Mouse (Mus musculus): Measurements from ENCODE around the gene Fbl. TPM values are rescaled to one million over a fixed set of nuclear protein-coding genes. Genes with fewer than 3 reads are reported as not detected.
"Not testable (repeated sequence)": the region's sequence is repeated elsewhere in the genome, so short reads cannot be mapped to it uniquely, and the experiment has no call there.

Gene Fbl
- total RNA-seq, 2 experiments from 2014 or later, result 69.4 to 74.5 TPM

DNA sequence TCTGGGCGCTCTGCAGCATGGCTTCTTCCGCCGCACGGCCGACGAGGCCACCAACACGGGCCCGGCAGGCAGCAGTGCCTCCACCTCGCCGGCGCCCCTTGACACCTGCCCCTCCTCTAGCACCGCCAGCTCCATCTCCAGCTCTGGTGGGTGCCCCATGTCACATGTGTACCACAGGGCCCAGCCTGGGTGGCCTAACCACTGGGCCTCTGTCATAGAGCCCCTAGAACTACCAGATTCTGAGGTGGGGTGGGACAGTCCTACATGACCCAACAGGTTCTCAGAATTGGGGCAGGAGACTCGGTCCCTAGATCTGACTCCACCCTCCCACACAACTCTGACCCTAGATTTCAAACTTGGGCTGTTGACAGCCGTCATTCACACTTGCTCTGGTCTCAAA is 16.4 kb downstream of the Fbl start:
- intact Hi-C loops (cut with DNase I), result no loop called here
- peak in 1 of 2 experiments; percentile 34 for DNase-seq (ENCODE audit: extremely low spot score in 1 of 2, low spot score in 2 of 2)

DNA sequence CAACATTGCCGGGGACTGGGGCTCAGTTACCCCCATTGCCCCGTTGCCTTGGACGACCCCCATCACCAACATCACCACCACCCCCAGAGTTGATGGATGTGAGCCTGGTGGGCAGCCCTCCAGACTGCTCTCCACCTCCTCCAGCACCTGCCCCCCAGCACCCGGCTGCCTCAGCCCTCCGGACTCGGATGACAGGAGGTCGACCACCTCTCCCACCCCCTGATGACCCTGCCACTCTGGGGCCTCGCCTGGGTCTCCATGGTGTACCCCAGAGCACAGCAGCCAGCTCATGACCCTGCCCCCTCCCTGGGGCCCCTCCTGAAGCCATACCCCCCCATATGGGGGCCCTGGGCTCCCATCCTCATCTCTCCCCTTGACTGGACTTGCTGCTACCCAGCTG is 17.1 kb downstream of the Fbl start:
- intact Hi-C loops (cut with DNase I), result no loop called here
- peak in 1 of 2 experiments; percentile 40 for DNase-seq (ENCODE audit: extremely low spot score in 1 of 2, low spot score in 2 of 2)

DNA sequence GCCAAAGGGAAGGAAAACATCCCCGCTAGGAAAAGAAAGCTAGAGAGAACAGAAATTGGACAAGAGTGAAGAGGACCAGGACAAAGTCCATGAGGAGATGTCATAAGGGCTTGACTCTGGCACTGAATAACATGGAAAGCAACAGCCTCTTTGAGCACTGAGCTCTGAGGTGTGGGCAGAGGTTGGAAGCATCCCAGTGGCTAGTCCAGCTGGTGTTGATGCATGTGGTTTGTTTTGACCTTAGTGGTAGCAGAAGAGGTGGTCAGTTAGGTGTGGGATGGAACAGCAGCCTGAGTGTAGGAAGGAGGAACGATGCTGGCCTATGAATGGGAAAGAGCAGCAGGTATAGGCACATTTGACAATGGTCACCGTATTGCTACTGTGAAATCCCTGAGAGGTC is 22.0 kb downstream of the Fbl start:
- intact Hi-C loops (cut with DNase I), result no loop called here
- DNase-seq (ENCODE audit: extremely low spot score in 1 of 2, low spot score in 2 of 2), result no peak

DNA sequence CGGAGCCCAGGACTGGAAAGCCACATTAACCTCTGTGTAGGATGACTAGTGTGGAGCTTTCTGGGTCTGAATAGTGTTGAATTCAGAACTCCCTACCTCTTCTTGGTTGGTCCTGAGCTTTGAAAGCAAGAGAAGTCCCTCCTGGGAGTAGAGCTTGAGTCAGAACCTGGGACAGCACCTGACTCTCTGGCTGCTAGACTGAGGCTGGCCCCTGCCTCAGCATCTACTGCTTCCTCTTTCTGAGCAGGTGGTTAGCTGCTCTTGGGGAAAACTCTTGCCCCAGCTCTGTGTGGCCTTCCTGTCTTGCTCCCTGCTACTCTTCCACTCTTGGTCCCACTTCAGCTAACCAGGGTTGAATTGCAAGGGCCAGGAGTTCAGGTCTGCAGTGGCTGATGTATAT is 22.4 kb downstream of the Fbl start:
- no peak for DNase-seq (ENCODE audit: extremely low spot score in 1 of 2, low spot score in 2 of 2)
- intact Hi-C loops (cut with DNase I), result no loop called here

DNA sequence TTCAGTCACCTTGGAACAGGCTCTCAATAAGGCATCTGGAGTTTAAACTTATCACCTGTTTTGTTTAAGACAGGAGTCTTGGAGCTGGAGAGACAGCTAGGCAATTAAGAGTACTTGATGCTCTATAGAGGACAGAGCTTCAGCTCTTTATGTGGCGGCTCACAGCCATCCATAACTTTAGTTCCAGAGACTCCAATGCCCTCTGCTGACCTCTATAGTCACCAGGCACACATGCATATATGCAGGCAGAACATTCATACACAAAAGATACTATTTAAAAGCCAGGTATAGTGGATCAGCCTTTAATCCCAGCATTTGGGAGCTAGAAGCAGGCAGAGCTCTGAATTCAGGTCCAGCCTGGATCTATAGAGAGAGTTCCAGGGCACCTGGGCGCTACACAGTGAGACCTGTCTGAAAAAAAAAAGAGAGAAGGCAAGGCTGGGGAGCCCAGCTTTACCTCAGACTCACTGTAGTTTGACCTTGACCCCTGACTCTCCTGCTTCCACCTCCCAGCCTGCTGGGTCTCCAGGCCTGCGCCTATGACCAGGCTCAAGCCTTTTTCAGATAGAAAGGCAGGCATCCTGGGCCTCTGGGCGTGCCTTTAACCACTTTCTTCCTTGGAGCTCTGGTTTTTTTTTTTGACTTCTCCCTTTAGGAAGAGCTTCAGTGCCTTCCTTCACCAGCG is 26.0 kb downstream of the Fbl start:
- intact Hi-C loops (cut with DNase I), result no loop called here
- no peak for DNase-seq (ENCODE audit: extremely low spot score in 1 of 2, low spot score in 2 of 2)

DNA sequence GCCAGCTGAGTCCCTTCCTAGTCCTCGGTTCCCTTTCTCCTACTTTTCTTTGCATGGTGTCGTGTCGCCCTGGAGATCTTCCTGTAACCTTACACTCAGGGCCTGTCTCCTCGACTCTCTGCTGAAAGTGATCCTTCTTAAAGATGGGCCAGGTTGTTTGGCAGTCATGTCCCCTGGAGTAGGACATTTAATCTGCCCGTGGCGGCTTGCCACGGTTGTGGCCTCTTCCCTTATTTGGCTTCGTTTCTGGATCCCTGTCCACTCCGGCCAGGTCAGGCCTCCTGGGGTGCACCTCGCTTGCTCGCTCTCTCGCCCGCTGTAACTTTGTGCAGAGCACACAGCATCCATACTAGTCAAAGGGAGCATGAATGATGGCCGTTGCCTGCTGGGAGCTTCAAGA is 27.0 kb downstream of the Fbl start:
- no peak for DNase-seq (ENCODE audit: extremely low spot score in 1 of 2, low spot score in 2 of 2)
- intact Hi-C loops (cut with DNase I), result no loop called here

DNA sequence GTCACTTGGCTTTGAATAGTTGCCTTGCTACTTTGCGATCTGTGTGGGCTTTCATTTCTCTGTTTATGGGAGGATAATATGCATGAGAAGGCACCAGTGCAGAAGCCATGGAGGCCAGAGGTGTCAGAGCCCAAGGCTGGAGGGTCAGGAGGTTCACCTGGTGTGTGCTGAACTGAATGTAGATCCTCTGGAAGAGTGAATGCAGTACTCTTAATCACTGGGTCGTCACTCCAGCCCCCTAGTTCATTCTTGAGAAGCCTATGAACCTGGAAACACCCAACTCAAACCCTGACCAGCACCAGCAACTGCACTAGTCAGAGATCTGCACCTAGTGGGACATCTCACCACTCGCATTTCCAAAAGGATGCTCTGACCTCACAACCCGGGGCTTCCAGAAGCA is 29.5 kb downstream of the Fbl start:
- intact Hi-C loops (cut with DNase I), result no loop called here
- no peak for DNase-seq (ENCODE audit: extremely low spot score in 1 of 2, low spot score in 2 of 2)

DNA sequence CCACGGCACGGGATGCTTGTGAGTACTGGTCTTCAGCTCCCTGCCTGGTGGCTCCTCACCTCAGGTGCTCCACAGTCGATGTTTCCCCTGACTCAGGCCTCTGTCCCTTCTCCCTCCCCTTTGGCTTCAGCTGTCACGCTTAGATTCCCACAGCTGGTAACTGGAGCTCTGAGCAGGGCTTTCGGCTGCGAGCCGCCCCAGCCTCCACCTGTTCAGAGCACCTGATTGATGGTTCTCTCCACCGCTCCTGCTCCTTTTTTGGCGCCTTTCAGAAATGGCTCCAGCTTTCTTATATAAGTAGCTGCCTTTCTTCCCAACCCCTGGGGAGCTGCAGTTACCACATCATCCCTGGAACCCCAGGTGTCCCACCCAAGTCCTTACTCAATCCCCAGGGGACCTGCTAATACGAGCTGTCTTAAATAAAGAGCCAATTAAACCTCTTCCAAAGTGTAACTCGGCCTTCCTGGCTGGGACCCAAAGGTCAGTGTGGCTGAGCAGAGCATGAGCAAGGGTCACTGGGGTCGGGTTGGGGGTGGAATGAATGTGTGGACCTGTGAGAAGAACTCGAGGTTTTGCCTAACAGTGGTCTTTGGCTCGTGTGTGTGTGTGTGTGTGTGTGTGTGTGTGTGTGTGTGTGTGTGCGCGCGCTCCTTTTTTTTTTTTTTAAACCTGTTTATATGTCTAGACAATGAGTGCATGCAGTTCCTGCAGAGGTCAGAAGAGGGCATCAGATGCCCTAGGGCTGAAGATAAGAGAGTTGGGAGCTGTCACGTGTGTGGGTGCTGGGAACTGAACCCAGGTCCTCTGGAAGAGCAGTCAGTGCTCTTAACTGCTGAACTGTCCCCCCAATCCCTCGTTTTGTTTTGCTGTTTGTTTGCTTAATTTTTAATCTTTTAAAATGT is 33.9 kb downstream of the Fbl start:
- intact Hi-C loops (cut with DNase I), result no loop called here

DNA sequence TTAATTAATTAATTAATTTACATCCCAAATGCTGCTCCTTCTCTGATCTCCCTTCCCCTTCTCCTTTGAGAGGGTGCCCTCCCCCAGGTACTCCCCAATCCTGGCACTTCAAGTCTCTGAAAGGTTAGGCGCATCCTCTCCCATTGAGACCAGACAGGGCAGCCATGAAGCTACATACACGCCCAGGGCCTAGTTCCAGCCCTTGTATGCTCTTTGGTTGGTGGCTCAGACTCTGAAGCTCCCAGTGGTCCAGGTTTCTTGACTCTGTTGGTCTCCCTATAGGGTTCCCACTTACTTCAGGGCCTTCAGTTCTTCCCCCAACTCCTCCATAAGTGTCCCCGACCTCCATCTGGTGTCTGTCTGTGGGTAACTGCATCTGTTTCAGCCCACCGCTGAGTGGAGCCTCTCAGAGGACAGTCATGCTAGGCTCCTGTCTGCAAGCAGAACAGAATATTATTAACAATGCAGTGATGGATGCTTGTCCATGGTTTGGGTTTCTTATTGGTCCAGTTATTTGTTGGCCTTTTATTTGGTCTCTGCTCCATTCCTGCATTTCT is 36.6 kb downstream of the Fbl start:
- DNase-seq (ENCODE audit: extremely low spot score in 1 of 2, low spot score in 2 of 2), result peak in 1 of 2 experiments; percentile 43
- intact Hi-C loops (cut with DNase I), result loop anchor here (5.0 kb wide), 1 partner anchor 61 kb away; the partner anchor contains the start of gene Eid2

More for the DNA sequence above, 33.9 kb downstream of the Fbl start:
- peak in 1 of 2 experiments; percentile 41 for DNase-seq (ENCODE audit: extremely low spot score in 1 of 2, low spot score in 2 of 2)

DNA sequence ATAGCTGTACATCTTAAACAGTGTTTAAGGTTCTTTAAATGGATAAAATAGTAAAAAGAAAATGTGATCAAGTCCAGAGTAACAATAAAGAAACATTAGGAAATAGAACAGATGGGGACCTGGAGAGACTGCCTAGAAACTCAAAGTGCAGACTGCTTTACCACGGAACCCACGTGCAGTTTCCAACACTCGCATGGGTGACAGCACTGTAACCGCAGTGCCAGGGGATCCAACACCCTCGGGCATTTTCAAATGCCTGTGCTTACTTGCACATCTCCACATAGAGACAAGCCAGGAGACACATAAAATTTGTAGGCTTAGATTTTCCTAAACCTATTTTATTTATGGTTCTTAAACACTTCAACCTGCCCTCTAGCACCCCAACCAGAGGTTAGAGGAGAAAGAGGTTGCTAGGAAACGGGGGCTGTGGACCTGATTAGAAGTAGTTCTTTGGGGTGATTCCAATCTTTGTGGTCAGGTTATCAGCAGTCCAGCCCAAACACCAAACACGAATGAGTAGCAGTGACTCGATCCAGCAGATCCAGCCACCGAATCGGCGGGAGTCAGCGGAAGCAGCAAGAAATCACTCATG is 39.0 kb downstream of the Fbl start:
- intact Hi-C loops (cut with DNase I), result loop anchor here (5.0 kb wide), 1 partner anchor 59 kb away; the partner anchor contains the start of gene Eid2

DNA sequence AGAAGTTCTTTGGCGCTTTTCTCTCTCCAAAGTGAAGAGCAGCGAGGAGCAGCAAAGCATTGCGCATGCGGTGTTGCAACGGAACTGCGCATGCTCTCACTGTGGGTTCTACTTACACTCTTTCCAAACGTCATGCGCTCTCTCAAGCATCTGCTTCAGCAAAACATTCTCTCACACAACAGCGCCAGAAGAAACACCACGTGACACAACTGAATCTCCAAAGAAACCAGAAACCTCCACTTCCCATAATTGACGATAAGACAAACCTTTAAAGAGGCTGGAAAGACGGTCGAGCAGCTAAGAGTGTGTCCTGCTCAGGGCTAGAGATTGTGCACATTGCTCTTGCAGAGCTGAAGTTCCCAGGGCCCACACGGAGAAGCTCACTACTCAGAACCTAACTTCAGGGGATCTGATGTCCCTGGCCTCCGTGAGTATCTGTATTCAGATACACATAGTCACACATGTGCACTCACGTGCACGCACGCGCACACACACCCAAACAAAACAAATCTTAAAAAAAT is 39.5 kb downstream of the Fbl start:
- intact Hi-C loops (cut with DNase I), result loop anchor here (5.0 kb wide), 1 partner anchor 58 kb away; the partner anchor contains the start of gene Eid2
- peak; percentile 61 to 82 for DNase-seq (ENCODE audit: extremely low spot score in 1 of 2, low spot score in 2 of 2)

More for the DNA sequence above, 39.0 kb downstream of the Fbl start:
- no peak for DNase-seq (ENCODE audit: extremely low spot score in 1 of 2, low spot score in 2 of 2)

DNA sequence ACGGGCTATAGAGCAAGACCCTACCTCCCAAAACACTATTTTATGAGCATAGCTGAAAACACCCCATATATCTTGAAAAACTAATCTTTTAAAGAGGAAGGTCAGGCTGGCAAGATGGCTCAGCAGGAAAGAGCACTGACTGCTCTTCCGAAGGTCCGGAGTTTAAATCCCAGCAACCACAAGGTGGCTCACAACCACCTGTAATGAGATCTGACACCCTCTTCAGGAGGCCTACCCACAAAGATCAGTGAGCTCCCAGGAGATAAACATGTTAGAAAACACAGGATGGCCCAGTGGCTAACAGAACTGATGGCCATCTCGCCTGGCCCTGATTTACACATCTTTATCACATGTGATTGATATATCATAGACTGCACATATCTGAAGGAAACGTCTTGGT is 41.2 kb downstream of the Fbl start:
- intact Hi-C loops (cut with DNase I), result no loop called here
- no peak for DNase-seq (ENCODE audit: extremely low spot score in 1 of 2, low spot score in 2 of 2)

DNA sequence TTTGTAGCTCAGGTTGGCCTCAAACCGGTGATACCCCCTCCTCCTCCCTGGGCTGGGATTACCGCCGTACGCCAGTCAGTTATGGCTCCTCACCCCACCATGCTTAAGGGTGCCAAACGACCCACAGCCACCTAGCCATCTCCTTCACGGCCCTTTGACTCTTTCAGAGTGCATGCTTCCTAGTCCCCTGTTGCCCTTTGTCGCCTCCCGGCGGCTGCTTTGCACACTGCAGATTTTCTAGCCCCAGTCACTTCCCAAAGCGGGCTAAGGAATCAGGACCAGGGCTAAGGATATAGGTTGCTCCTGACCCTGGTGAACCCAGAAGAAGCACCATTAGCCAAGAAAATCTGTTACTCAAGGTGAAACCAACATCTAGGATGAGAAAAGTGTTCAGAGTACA is 44.6 kb downstream of the Fbl start:
- DNase-seq (ENCODE audit: extremely low spot score in 1 of 2, low spot score in 2 of 2), result peak in 1 of 2 experiments; percentile 57
- intact Hi-C loops (cut with DNase I), result no loop called here

DNA sequence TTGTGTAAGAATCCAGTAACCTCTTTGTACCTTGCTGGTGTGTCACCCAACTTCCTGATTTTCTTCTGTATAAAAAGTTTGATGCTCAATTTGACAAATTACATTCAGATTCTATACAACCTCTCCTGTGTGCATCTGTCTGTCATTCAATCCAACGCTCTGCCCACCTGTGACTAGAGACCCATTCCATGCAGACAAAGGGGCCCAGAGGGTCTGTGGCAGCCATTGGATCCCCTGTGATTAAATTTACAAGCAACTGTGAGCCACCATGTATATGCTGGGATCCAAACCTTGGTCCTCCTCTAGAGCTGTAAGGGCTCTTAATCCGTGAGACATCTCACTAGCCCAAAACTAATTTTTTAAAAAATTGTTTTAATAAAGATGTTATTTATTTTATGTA is 46.4 kb downstream of the Fbl start:
- DNase-seq (ENCODE audit: extremely low spot score in 1 of 2, low spot score in 2 of 2); intact Hi-C loops (cut with DNase I): not testable (repeated sequence)

DNA sequence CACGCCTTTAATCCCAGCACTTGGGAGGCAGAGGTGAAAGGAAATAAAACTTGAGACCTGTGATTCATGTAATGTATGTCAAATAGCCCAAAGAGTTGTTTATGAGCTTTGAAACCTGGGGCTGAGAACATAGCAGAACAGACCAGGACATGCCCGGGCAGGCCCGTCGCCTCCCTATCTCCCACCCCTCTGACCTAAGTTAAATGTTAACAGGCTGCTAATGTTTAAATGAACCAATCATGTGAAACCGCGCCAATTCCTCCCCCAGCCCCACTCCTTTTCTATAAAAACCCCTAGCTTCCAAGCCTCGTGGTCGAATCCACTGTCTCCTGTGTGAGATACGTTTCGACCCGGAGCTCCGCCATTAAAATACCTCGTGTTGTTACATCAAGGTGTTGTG is 48.3 kb downstream of the Fbl start:
- intact Hi-C loops (cut with DNase I), result not testable (repeated sequence)

DNA sequence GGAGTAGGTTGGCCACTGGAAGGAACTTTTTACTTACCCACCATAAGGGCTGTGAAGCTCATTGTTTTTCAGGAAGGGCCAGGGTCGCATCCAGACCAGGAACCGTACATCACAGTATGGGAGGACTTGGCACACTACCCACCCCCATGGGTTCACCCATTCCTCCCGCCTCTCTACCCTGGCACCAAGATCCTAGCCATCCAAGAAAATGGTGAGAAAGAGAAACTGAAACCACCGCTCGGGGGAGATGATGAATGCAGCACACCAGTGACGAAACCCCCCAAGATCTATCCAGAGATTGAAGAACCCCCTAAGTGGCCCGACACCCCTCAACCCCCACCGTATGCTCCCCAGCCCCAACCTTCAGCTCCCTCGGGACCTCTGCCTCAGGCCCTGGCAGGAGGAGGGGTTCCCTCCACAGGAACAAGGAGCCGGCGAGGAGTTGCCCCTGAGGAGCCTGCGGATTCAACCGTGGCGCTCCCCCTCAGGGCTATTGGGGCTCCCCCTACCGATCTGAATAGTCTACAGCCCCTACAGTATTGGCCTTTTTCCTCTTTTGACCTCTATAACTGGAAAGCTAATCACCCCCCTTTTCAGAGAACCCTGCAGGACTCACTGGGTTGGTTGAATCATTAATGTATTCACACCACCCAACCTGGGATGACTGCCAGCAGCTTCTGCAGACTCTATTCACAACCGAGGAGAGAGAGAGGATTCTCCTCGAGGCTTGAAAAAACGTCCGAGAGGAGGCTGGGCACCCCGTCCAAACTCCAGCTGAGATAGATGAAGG is 49.6 kb downstream of the Fbl start:
- DNase-seq (ENCODE audit: extremely low spot score in 1 of 2, low spot score in 2 of 2), result peak; percentile 65 to 83
- intact Hi-C loops (cut with DNase I), result not testable (repeated sequence)

More for the DNA sequence above, 48.3 kb downstream of the Fbl start:
- not testable (repeated sequence) for DNase-seq (ENCODE audit: extremely low spot score in 1 of 2, low spot score in 2 of 2)

DNA sequence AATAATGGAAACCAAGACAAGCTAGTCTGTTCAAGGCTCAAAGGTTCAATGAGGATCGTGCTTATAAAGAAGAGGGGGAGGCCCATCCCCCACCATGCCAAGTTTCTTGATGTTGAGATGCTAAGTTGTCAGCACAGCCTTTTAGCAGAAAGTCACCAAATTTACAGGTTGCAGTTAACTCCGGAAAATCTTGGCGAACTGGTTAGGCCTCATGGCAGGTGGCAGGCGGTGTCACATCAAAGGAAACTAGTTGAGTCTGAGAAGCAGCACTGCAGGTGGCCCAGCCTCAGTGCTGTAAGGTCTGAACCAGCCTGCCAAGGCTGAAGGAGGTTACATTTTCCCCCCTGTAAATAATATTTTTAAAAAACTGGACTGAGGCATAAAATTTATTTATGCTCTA is 57.3 kb downstream of the Fbl start:
- intact Hi-C loops (cut with DNase I); DNase-seq (ENCODE audit: extremely low spot score in 1 of 2, low spot score in 2 of 2): not testable (repeated sequence)

DNA sequence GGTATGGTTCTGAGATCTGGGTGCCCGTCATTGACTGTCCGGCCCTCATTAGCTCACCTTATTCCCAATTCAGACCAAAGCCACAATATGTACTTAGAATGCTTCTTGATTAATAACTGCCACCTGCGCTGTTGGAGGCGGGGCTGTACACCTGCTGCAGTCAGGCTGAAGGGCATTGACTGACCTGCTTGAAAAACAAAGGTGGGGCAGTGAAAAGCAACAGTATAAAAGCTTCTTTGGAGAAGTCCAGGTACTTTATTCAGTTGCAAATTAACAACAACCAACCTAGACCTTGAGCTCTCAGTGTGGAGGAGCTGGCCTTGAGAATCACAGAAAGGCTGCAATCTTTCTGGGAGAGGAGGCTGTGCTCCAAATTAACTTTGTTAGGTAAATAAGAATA is 57.9 kb downstream of the Fbl start:
- intact Hi-C loops (cut with DNase I); DNase-seq (ENCODE audit: extremely low spot score in 1 of 2, low spot score in 2 of 2): not testable (repeated sequence)
